ENCODE assay signal across 15 mouse cellular contexts in the genomic region with DNA sequence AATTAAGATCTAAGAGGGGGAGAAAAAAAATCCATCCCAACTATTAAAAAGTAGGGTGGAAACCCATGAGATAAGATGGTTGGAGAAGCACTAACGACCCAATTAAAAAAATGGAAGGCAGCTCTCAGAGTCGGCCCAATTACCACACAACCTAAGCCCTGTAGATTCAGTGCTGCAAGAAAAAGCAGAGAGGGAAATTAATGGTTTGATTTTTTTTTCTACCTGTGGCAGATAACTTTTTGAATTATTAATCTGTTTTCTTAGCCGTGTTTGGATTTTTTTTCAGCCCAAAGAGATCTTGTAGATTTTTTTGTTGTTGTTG.
"Had no signal": no experiment of that assay in that cellular context is flagged by ENCODE, and none has a peak within 500 bp of the region (broad histone marks: within the 10 kb centered on the region; RNA-seq: fewer than 3 reads in every experiment).

No protein-coding gene starts in this region.

- H3K4me3 ChIP-seq: limb, embryonic 12.5 days; liver, embryonic 13.5 days; lung, embryonic 15.5 days; megakaryocyte, embryonic 14.5 days; myocyte; neural tube, embryonic 15.5 days had no signal

- H3K4me2 ChIP-seq: limb, embryonic 12.5 days; liver, embryonic 13.5 days; lung, embryonic 15.5 days; neural tube, embryonic 15.5 days had no signal

- H3K4me1 ChIP-seq: limb, embryonic 12.5 days; liver, embryonic 13.5 days; lung, embryonic 15.5 days; megakaryocyte, embryonic 14.5 days; neural tube, embryonic 15.5 days had no signal

- ATAC-seq: liver, postnatal 0 days had no signal

- DNase-seq: kidney, adult 11 months; kidney, adult 9 months; kidney, postnatal 36 days; liver; liver, embryonic 13.5 days; liver, postnatal 0 days; lung, postnatal 14 days; thymus, postnatal 36 days had no signal

- H3K27me3 ChIP-seq: limb, embryonic 12.5 days; liver, embryonic 13.5 days; lung, embryonic 15.5 days; megakaryocyte, embryonic 14.5 days; neural tube, embryonic 15.5 days had no signal

- H3K9me3 ChIP-seq: limb, embryonic 12.5 days; liver, embryonic 13.5 days; lung, embryonic 15.5 days; neural tube, embryonic 15.5 days had no signal

- H3K27ac ChIP-seq: kidney, postnatal 0 days; limb, embryonic 12.5 days; liver, embryonic 13.5 days; lung, embryonic 15.5 days; macrophage; neural tube, embryonic 15.5 days had no signal

- H3K9ac ChIP-seq: limb, embryonic 12.5 days; liver, embryonic 13.5 days; liver, postnatal 0 days; lung, embryonic 15.5 days; neural tube, embryonic 15.5 days had no signal

- H3K36me3 ChIP-seq: limb, embryonic 12.5 days; liver, embryonic 13.5 days; lung, embryonic 15.5 days; neural tube, embryonic 15.5 days had no signal
